Mouse (Mus musculus): ENCODE data around the gene Ntrk2. TPM values are rescaled to one million over a fixed set of nuclear protein-coding genes. Genes with fewer than 3 reads are reported as not detected.

Ntrk2 gene
- 58.3 and 59.2 TPM in 2 replicates for polyA plus RNA-seq (2014; fragmentation: Nextera tagmentation; extraction: Ambion mirVana)

DNA sequence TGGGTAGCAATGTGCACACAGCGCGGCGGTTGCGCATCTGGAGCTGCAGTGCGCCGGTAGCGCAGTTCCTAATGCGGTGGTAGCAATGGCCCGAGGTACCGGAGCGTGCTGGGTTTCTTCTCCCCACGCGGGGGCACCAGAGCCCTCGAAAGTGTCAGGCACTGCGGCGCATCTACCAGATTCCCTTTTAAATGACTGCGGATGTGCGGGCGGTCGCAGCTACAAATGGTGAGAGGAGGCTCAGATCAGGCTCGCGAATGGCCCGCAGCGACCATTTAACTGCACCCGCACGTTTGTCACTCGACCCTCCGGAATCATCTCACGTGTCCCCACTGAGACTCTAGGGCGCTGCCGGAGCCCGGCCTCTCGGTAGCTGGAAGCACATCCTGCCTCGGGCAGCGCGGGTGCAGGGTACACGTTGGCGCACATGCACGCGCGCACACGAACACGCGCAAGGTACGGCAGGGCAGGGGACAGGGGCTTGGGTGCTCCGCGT lies at the start of gene Ntrk2:
Ntrk2 (plus strand) TSS at position 173 of the 496 bp plus-strand sequence.
- Histone ChIP-seq H3K4me3 (ENCODE audit: low read depth, low read length) (peak within 1 kb of the TSS; percentile 75), H3K9me3 (ENCODE audit: control insufficient read depth, low read length) (no peaks in the 10 kb centered on the region), H3K4me2 (ENCODE audit: low read depth) (peak within 1 kb of the TSS; percentile 96), H3K27me3 (ENCODE audit: control insufficient read depth, insufficient read depth, low read length) (peaks cover 11% of the 10 kb centered on the region; the same call in 1 of the 2 replicates), H3K9ac (ENCODE audit: low read length) (peak within 1 kb of the TSS; percentile 81), H3K4me1 (ENCODE audit: control insufficient read depth, insufficient read depth, low read length) (no peaks in the 10 kb centered on the region; the same call in 1 of the 2 replicates), H3K36me3 (ENCODE audit: control insufficient read depth, insufficient read depth, low read length) (no peaks in the 10 kb centered on the region), H3K27ac (ENCODE audit: low read depth, low read length) (peak within 1 kb of the TSS; percentile 64)
- WGBS = under 1% methylated on average over 47 of the region's 47 CpGs
- peak; percentile 73 for ATAC-seq (ENCODE audit: insufficient read depth, low FRiP score, low TSS enrichment)
- DNase-seq (ENCODE audit: low spot score) = peak; percentile 93

DNA sequence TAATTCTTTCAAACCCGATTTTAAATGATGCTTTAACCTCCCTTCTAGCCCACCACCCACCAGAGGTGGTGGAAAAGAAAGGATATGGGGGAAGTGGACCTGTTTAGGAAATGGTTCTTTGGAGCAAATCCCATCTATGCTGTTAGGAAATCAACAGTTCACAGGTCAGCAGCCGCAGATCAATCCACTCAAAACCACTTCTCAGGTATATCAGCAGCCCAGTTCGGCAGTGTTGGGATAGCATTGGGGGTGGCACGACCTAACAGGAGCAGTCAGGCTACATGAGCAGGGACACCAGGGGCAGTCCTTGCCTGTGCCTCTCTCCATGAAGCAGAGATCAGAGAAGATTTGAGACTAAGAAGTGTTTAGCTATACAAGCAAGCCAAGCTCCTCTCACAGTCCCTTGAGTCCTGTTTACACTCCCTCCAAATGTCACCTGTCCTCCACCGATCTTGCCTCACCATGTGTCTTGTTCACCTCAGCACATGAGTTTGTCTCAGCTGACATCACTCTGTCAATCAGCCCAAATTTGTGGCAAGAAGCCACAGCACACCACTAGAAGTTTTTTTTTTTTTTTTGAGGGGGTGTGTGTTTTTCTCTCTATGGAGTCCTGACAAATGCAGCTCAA lies 45.3 kb upstream of the Ntrk2 start:
- 92% methylated on average over 5 of the region's 5 CpGs for WGBS
- no peaks in the 10 kb centered on the region for H3K36me3 ChIP-seq (ENCODE audit: control insufficient read depth, insufficient read depth, low read length)
- H3K27me3 ChIP-seq (ENCODE audit: control insufficient read depth, insufficient read depth, low read length) = no peaks in the 10 kb centered on the region
- no peaks in the 10 kb centered on the region for H3K9me3 ChIP-seq (ENCODE audit: control insufficient read depth, low read length)
- no peaks in the 10 kb centered on the region for H3K4me1 ChIP-seq (ENCODE audit: control insufficient read depth, insufficient read depth, low read length)
- H3K4me3 ChIP-seq (ENCODE audit: low read depth, low read length) = no peak overlapping the region
- H3K4me2 ChIP-seq (ENCODE audit: low read depth) = no peak overlapping the region
- no peak overlapping the region for H3K27ac ChIP-seq (ENCODE audit: low read depth, low read length)
- DNase-seq (ENCODE audit: low spot score) (no peak), ATAC-seq (ENCODE audit: insufficient read depth, low FRiP score, low TSS enrichment) (no peak)
- H3K9ac ChIP-seq (ENCODE audit: low read length) = no peak overlapping the region

DNA sequence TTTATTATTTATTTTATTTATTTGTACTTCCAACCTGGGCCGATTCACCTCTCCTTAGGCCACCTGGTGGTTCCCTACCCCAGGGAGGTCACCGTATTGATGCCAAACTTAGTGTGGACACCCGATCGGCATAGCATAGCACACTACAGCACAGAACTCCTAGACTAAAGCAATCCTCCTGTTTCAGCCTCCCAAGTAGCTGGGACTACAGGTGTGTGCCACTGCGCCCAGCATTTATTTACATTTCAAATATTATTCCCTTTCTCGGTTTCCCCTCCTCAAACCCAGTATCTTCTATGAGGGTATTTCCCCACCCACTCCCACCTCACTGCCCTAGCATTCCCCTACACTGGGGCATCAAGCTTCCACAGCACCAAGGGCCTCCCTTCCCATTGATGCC lies 38.1 kb upstream of the Ntrk2 start:
- H3K27ac ChIP-seq (ENCODE audit: low read depth, low read length) = no peak overlapping the region
- H3K9me3 ChIP-seq (ENCODE audit: control insufficient read depth, low read length) = no peaks in the 10 kb centered on the region
- no peaks in the 10 kb centered on the region for H3K27me3 ChIP-seq (ENCODE audit: control insufficient read depth, insufficient read depth, low read length)
- H3K4me1 ChIP-seq (ENCODE audit: control insufficient read depth, insufficient read depth, low read length) = no peaks in the 10 kb centered on the region
- H3K36me3 ChIP-seq (ENCODE audit: control insufficient read depth, insufficient read depth, low read length) = no peaks in the 10 kb centered on the region
- no peak overlapping the region for H3K9ac ChIP-seq (ENCODE audit: low read length)
- no peak overlapping the region for H3K4me3 ChIP-seq (ENCODE audit: low read depth, low read length)
- ATAC-seq (ENCODE audit: insufficient read depth, low FRiP score, low TSS enrichment) = no peak
- H3K4me2 ChIP-seq (ENCODE audit: low read depth) = no peak overlapping the region
- DNase-seq (ENCODE audit: low spot score) = no peak
- WGBS = 93% methylated on average over 6 of the region's 6 CpGs

DNA sequence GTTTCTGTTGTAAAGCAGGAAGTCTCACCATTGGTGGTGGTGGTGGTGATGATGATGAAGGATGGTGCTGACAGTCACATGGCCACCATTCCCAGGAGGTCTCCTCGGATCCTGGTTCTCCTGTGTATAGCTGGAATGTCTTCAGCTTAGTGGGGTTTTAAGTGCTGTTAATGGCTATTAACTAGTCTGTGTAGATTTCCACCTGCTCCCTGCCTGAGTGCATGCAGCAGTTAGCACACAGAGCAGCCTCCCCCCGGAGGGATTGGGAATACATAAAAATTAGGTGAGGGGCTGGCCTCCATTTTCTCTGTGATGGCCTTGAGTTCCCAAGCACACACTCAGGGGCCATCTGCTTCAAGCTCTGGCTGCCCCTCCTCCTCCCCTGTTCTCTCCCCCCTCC lies 36.9 kb upstream of the Ntrk2 start:
- Histone ChIP-seq H3K4me1 (ENCODE audit: control insufficient read depth, insufficient read depth, low read length) (no peaks in the 10 kb centered on the region), H3K36me3 (ENCODE audit: control insufficient read depth, insufficient read depth, low read length) (no peaks in the 10 kb centered on the region), H3K9me3 (ENCODE audit: control insufficient read depth, low read length) (no peaks in the 10 kb centered on the region), H3K27me3 (ENCODE audit: control insufficient read depth, insufficient read depth, low read length) (no peaks in the 10 kb centered on the region), H3K4me2 (ENCODE audit: low read depth) (no peak overlapping the region), H3K9ac (ENCODE audit: low read length) (no peak overlapping the region), H3K27ac (ENCODE audit: low read depth, low read length) (no peak overlapping the region), H3K4me3 (ENCODE audit: low read depth, low read length) (no peak overlapping the region)
- ATAC-seq (ENCODE audit: insufficient read depth, low FRiP score, low TSS enrichment) (no peak), DNase-seq (ENCODE audit: low spot score) (peak; percentile 18)
- WGBS = 48% methylated on average over 2 of the region's 2 CpGs

DNA sequence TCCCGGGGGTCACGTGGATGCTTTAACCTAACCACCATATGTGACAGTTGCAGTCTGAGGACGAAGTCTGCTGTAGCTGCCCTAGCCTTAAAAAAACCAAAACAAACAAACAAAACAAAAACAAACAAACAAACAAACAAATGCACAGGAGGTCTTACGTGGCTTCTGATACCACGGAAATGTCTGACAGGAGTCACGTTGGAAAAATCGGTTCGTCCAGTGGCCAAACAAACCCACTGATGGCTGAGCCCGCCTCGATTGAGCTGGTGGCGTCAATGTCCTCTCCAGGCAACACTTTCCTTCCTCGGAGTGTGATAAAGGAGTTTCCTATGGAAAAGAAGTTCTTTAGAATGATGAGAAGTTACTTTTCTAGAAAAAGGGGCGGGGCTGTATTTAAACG lies 27.1 kb upstream of the Ntrk2 start:
- Histone ChIP-seq H3K4me1 (ENCODE audit: control insufficient read depth, insufficient read depth, low read length) (no peaks in the 10 kb centered on the region), H3K27ac (ENCODE audit: low read depth, low read length) (no peak overlapping the region), H3K27me3 (ENCODE audit: control insufficient read depth, insufficient read depth, low read length) (no peaks in the 10 kb centered on the region), H3K4me3 (ENCODE audit: low read depth, low read length) (no peak overlapping the region), H3K36me3 (ENCODE audit: control insufficient read depth, insufficient read depth, low read length) (no peaks in the 10 kb centered on the region), H3K4me2 (ENCODE audit: low read depth) (no peak overlapping the region), H3K9me3 (ENCODE audit: control insufficient read depth, low read length) (no peaks in the 10 kb centered on the region), H3K9ac (ENCODE audit: low read length) (no peak overlapping the region)
- 94% methylated on average over 14 of the region's 14 CpGs for WGBS
- ATAC-seq (ENCODE audit: insufficient read depth, low FRiP score, low TSS enrichment) (no peak), DNase-seq (ENCODE audit: low spot score) (no peak)

DNA sequence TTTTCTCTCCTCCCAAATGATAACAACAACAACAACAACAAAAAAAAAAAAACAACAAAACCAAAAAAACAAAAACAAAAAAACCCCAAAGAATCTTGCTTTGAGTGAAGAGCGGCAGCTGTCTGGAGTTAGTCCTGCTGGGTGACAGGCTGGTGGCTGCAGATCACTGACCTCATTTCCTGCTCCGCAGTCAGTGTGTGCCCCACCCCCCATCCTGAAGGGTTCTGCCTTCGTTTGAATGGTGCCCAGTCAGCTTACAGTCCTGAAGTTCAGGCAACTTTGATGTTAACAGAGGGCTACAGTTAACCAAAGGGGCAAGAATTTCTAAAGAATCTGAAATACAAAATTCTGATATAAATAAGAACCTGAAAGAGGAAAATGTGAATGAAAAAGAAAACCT lies 19.9 kb upstream of the Ntrk2 start:
- WGBS = 17% methylated on average over 3 of the region's 3 CpGs
- H3K27ac ChIP-seq (ENCODE audit: low read depth, low read length) = no peak overlapping the region
- H3K36me3 ChIP-seq (ENCODE audit: control insufficient read depth, insufficient read depth, low read length) = no peaks in the 10 kb centered on the region
- no peak overlapping the region for H3K9ac ChIP-seq (ENCODE audit: low read length)
- H3K4me3 ChIP-seq (ENCODE audit: low read depth, low read length) = no peak overlapping the region
- H3K27me3 ChIP-seq (ENCODE audit: control insufficient read depth, insufficient read depth, low read length) = no peaks in the 10 kb centered on the region
- H3K4me2 ChIP-seq (ENCODE audit: low read depth) = no peak overlapping the region
- H3K4me1 ChIP-seq (ENCODE audit: control insufficient read depth, insufficient read depth, low read length) = no peaks in the 10 kb centered on the region
- no peak for ATAC-seq (ENCODE audit: insufficient read depth, low FRiP score, low TSS enrichment)
- DNase-seq (ENCODE audit: low spot score) = peak; percentile 38
- H3K9me3 ChIP-seq (ENCODE audit: control insufficient read depth, low read length) = no peaks in the 10 kb centered on the region

DNA sequence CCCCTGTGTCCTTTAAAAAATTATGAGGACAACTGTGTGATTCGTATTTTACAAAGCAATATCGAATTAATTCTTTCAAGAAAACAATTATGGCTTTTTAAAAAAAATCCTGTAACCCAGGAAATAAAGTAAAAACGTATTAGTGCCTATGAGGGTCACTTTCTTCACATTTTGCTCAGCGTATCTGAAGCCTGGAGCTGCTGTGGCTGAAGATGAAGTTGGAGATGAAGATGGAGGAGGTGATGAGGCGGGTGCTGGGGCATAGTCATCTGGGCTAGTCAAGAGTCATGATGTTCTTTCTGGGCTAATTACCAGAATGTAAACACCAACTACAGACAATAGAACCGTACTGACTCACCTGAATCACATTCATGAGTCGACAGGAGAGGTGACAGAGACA lies 15.6 kb upstream of the Ntrk2 start:
- Histone ChIP-seq H3K4me2 (ENCODE audit: low read depth) (no peak overlapping the region), H3K4me3 (ENCODE audit: low read depth, low read length) (no peak overlapping the region), H3K9ac (ENCODE audit: low read length) (no peak overlapping the region), H3K9me3 (ENCODE audit: control insufficient read depth, low read length) (no peaks in the 10 kb centered on the region), H3K36me3 (ENCODE audit: control insufficient read depth, insufficient read depth, low read length) (no peaks in the 10 kb centered on the region), H3K27me3 (ENCODE audit: control insufficient read depth, insufficient read depth, low read length) (no peaks in the 10 kb centered on the region), H3K4me1 (ENCODE audit: control insufficient read depth, insufficient read depth, low read length) (no peaks in the 10 kb centered on the region), H3K27ac (ENCODE audit: low read depth, low read length) (no peak overlapping the region)
- 83% methylated on average over 7 of the region's 7 CpGs for WGBS
- DNase-seq (ENCODE audit: low spot score) (no peak), ATAC-seq (ENCODE audit: insufficient read depth, low FRiP score, low TSS enrichment) (no peak)

DNA sequence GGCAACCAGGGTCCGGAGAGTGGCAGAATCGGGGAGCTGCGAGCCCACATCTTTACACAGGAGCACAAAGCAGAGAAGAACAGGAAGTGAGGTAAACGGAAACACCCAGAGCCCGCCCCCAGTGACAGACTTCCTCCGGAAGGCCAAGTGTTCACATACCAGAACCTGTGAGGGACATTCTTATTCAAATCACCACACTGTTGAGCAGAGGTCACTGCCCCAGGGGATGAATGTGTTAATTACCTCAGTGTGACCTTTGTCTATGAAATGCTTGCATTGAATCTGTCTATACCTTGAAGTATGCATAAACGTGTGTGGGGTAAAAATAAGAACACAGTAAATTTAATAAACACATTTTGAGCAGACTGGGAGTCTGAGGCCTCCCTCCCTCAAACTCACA lies 9.0 kb upstream of the Ntrk2 start:
- H3K4me1 ChIP-seq (ENCODE audit: control insufficient read depth, insufficient read depth, low read length) = no peaks in the 10 kb centered on the region
- H3K4me3 ChIP-seq (ENCODE audit: low read depth, low read length) = no peak overlapping the region
- H3K9ac ChIP-seq (ENCODE audit: low read length) = no peak overlapping the region
- no peak overlapping the region for H3K27ac ChIP-seq (ENCODE audit: low read depth, low read length)
- no peak overlapping the region for H3K4me2 ChIP-seq (ENCODE audit: low read depth)
- H3K9me3 ChIP-seq (ENCODE audit: control insufficient read depth, low read length) = no peaks in the 10 kb centered on the region
- no peaks in the 10 kb centered on the region for H3K27me3 ChIP-seq (ENCODE audit: control insufficient read depth, insufficient read depth, low read length)
- DNase-seq (ENCODE audit: low spot score) (no peak), ATAC-seq (ENCODE audit: insufficient read depth, low FRiP score, low TSS enrichment) (no peak)
- 95% methylated on average over 7 of the region's 7 CpGs for WGBS
- H3K36me3 ChIP-seq (ENCODE audit: control insufficient read depth, insufficient read depth, low read length) = no peaks in the 10 kb centered on the region; the same call in 1 of the 2 replicates

DNA sequence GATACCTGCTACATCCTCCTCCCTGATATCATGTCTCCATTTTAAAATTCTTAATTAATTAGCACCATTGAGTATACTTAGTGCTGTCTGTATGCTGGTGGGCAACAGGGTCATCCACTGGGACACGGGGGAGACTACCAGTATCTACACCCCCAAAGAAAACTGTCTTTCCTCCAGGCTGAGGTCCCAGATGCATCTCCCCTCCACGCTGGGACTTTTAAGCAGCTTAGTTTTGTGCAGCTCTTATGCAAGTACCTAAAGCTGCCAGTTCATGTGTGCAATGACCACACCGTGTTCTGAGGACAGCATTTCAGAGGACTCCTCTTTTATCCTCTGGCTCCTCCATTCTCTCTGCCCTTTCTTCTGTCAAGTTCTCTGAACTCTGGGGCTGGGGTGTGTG lies 5.1 kb upstream of the Ntrk2 start:
- ATAC-seq (ENCODE audit: insufficient read depth, low FRiP score, low TSS enrichment) (no peak), DNase-seq (ENCODE audit: low spot score) (no peak)
- H3K4me3 ChIP-seq (ENCODE audit: low read depth, low read length) = no peak overlapping the region
- 83% methylated on average over 3 of the region's 3 CpGs for WGBS
- no peak overlapping the region for H3K27ac ChIP-seq (ENCODE audit: low read depth, low read length)
- peaks cover 11% of the 10 kb centered on the region; the same call in 1 of the 2 replicates for H3K27me3 ChIP-seq (ENCODE audit: control insufficient read depth, insufficient read depth, low read length)
- no peaks in the 10 kb centered on the region; the same call in 1 of the 2 replicates for H3K36me3 ChIP-seq (ENCODE audit: control insufficient read depth, insufficient read depth, low read length)
- H3K9ac ChIP-seq (ENCODE audit: low read length) = no peak overlapping the region
- H3K4me2 ChIP-seq (ENCODE audit: low read depth) = no peak overlapping the region
- H3K9me3 ChIP-seq (ENCODE audit: control insufficient read depth, low read length) = no peaks in the 10 kb centered on the region
- H3K4me1 ChIP-seq (ENCODE audit: control insufficient read depth, insufficient read depth, low read length) = no peaks in the 10 kb centered on the region
